Mouse (Mus musculus) ZHBTc4 (cell line): ENCODE measurements around the gene Hpcal4.

Experiments used
- DNase-seq: peaks from one replicate; pipeline ENCODE4 v3.0.0-alpha.2; 2011; ENCODE audit warnings: low read depth, low spot score

Hpcal4 gene

GRCm38 (mm10) chr4:123201186-123202093 is 18.4 kb downstream of the Hpcal4 start, which contains the start of gene Nt5c1a:
Nt5c1a (plus strand) TSS chr4:123201504.
- peak; percentile 44 for DNase-seq

- peak; percentile 37 for DNase-seq
Observed at GRCm38 (mm10) chr4:123202094-123202420, 19.0 kb downstream of the Hpcal4 start.

- no peak for DNase-seq
Observed at GRCm38 (mm10) chr4:123207337-123207736, 24.3 kb downstream of the Hpcal4 start.

- no peak for DNase-seq
Observed at GRCm38 (mm10) chr4:123210996-123211395, 28.0 kb downstream of the Hpcal4 start.

- no peak for DNase-seq
Observed at GRCm38 (mm10) chr4:123211453-123211852, 28.4 kb downstream of the Hpcal4 start.

GRCm38 (mm10) chr4:123212330-123212729 is 29.3 kb downstream of the Hpcal4 start:
- no peak for DNase-seq

- no peak for DNase-seq
Observed at GRCm38 (mm10) chr4:123213975-123214374, 30.9 kb downstream of the Hpcal4 start.

- no peak for DNase-seq
Observed at GRCm38 (mm10) chr4:123215367-123215766, 32.3 kb downstream of the Hpcal4 start.

GRCm38 (mm10) chr4:123216782-123217181 is 33.8 kb downstream of the Hpcal4 start:
- peak; percentile 76 for DNase-seq

- DNase-seq: peak; percentile 77
Observed at GRCm38 (mm10) chr4:123219720-123220357, 36.8 kb downstream of the Hpcal4 start.

- no peak for DNase-seq
Observed at GRCm38 (mm10) chr4:123220637-123221036, 37.6 kb downstream of the Hpcal4 start.

- peak; percentile 67 for DNase-seq
Observed at GRCm38 (mm10) chr4:123223309-123223708, 40.3 kb downstream of the Hpcal4 start.

- no peak for DNase-seq
Observed at GRCm38 (mm10) chr4:123225718-123226403, 42.8 kb downstream of the Hpcal4 start.

- DNase-seq: no peak
Observed at GRCm38 (mm10) chr4:123227707-123228106, 44.7 kb downstream of the Hpcal4 start.

GRCm38 (mm10) chr4:123228270-123228669 is 45.2 kb downstream of the Hpcal4 start:
- no peak for DNase-seq

GRCm38 (mm10) chr4:123229166-123229565 is 46.1 kb downstream of the Hpcal4 start:
- DNase-seq: no peak

GRCm38 (mm10) chr4:123232841-123233240 is 49.8 kb downstream of the Hpcal4 start:
- DNase-seq: no peak

GRCm38 (mm10) chr4:123233492-123234084 is 50.6 kb downstream of the Hpcal4 start, which contains the start of gene Heyl:
Heyl (plus strand) TSS chr4:123233556.
- peak; percentile 45 for DNase-seq

- DNase-seq: no peak
Observed at GRCm38 (mm10) chr4:123235835-123236430, 52.9 kb downstream of the Hpcal4 start.

GRCm38 (mm10) chr4:123236431-123237031 is 53.5 kb downstream of the Hpcal4 start:
- DNase-seq: no peak
